Mouse (Mus musculus): ENCODE data around the gene Nampt. TPM values are rescaled to one million over a fixed set of nuclear protein-coding genes. Genes with fewer than 3 reads are reported as not detected.

The Nampt gene
- polyA plus RNA-seq, 1 experiment from 2014 or later = 25.3 TPM

Other genes starting within 250 kb of the Nampt start
- gene Sypl, start 134.3 kb downstream of the Nampt start, polyA plus RNA-seq (2016; fragmentation: Nextera tagmentation; extraction: Ambion mirVana) = 60.6 and 68.3 TPM in 2 replicates